Mouse (Mus musculus) hindbrain, embryonic 16.5 days (tissue): ENCODE results near the gene Gipc2. TPM values are rescaled to one million over a fixed set of nuclear protein-coding genes. Genes with fewer than 3 reads are reported as not detected.
"Not testable (repeated sequence)": the region's sequence is repeated elsewhere in the genome, so short reads cannot be mapped to it uniquely, and the experiment has no call there.

Experiments used
- ATAC-seq: fragments of 200-750 bp; cut with Nextera tagmentation; 2 replicates; pipeline ENCODE4 v1.8.0; 2017; ENCODE audit warnings: moderate TSS enrichment, moderate library complexity
- H3K27ac ChIP-seq: fragments of 300-500 bp; sonication (generic); 2 replicates; pipeline ENCODE4 v1.5.1; 2014; ENCODE audit warnings: low read depth, mild to moderate bottlenecking, control low read depth, low read length, moderate library complexity
- H3K27me3 ChIP-seq: fragments of 300-500 bp; sonication (generic); replicated peaks from 2 replicates; pipeline ENCODE4 v1.6.1; 2014; ENCODE audit warnings: low read length; ENCODE audit not compliant: control insufficient read depth, insufficient read depth
- H3K36me3 ChIP-seq: fragments of 300-500 bp; sonication (generic); 2 replicates; pipeline ENCODE4 v1.6.1; 2014; ENCODE audit warnings: mild to moderate bottlenecking, low read length, moderate library complexity, mixed read lengths; ENCODE audit not compliant: control insufficient read depth, insufficient read depth
- H3K4me1 ChIP-seq: fragments of 300-500 bp; sonication (generic); 2 replicates; pipeline ENCODE4 v1.6.1; 2014; ENCODE audit warnings: low read depth, low read length; ENCODE audit not compliant: control insufficient read depth, insufficient read depth
- H3K4me2 ChIP-seq: fragments of 300-500 bp; sonication (generic); 2 replicates; pipeline ENCODE4 v1.6.1; 2014; ENCODE audit warnings: mild to moderate bottlenecking, low read length, control low read depth, moderate library complexity
- H3K4me3 ChIP-seq: fragments of 300-500 bp; sonication (generic); 2 replicates; pipeline ENCODE4 v1.5.1; 2014; ENCODE audit warnings: mild to moderate bottlenecking, low read length, control low read depth, moderate library complexity
- H3K9ac ChIP-seq: fragments of 300-500 bp; sonication (generic); 2 replicates; pipeline ENCODE4 v1.6.1; 2014; ENCODE audit warnings: low read depth, mild to moderate bottlenecking, control low read depth, low read length, moderate library complexity
- H3K9me3 ChIP-seq: fragments of 300-500 bp; sonication (generic); 2 replicates; pipeline ENCODE4 v1.6.1; 2014; ENCODE audit warnings: mild to moderate bottlenecking, low read length, moderate library complexity; ENCODE audit not compliant: control insufficient read depth
- WGBS: fragments of 180-500 bp; shearing (Covaris S2); extraction: QIAGEN DNeasy Blood & Tissue Kit; methylation state at CpG from one replicate; pipeline ENCODE4 v1.1.7; 2014; 5-methylcytosine and 5-hydroxymethylcytosine counted together
- polyA plus RNA-seq: library from polyadenylated mRNA; unstranded; fragments of >200 nt; fragmentation: Nextera tagmentation; extraction: Ambion mirVana; gene quantifications from 2 replicates; pipeline ENCODE4 v1.2.1, GENCODE M21; 2015

Gene Gipc2
- polyA plus RNA-seq, 1 experiment from 2014 or later: 11.9 TPM

DNA sequence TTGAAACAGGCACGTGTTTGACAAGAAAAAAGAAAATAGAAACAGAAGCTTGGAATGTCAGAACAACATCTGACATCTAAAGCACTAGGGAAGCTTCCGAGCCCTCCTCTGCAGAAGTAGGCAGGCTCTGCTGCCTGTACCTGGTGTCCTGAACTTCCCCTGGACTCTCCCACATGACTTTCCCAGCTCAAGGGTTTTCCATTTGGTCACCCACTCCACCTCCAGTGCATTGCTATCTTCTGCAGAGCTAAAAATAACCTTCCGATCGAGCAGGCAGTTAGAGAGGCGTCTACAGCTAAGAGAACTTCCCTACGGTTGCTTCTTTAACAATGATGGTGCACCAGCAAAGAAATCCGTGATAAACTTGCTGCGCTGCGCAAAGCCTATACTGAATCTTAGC, 32.4 kb downstream of the Gipc2 start:
- Histone ChIP-seq H3K27ac (no peak overlapping the region), H3K9ac (no peak overlapping the region), H3K4me1 (no peaks in the 10 kb centered on the region), H3K4me2 (no peak overlapping the region), H3K9me3 (no peaks in the 10 kb centered on the region), H3K36me3 (no peaks in the 10 kb centered on the region), H3K27me3 (no peaks in the 10 kb centered on the region), H3K4me3 (no peak overlapping the region)
- ATAC-seq: no peak
- 82% methylated on average over 9 of the region's 9 CpGs for WGBS

DNA sequence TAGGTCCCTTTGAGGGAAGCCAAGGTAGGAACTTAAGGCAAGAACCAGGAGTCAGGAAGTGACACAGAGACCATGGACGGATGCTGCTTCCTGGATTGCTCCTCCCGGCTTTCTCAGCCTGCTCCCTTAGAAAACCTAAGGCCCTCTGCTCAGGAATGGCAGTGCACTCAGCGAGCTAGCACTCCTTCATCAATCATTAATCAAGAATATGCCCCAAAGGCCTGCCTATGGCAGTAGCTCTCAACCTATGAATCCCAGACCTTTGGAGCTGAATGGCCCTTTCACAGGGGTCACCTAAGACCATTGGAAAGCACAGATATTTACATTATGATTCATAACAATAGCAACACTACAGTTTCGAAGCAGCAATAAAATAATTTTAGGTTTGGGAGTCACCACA, 35.1 kb downstream of the Gipc2 start:
- Histone ChIP-seq H3K27me3 (no peaks in the 10 kb centered on the region), H3K27ac (no peak overlapping the region), H3K4me1 (no peaks in the 10 kb centered on the region), H3K4me3 (no peak overlapping the region), H3K9ac (no peak overlapping the region), H3K4me2 (no peak overlapping the region), H3K9me3 (no peaks in the 10 kb centered on the region), H3K36me3 (no peaks in the 10 kb centered on the region)
- 79% methylated on average over 4 of the region's 4 CpGs for WGBS
- no peak for ATAC-seq

DNA sequence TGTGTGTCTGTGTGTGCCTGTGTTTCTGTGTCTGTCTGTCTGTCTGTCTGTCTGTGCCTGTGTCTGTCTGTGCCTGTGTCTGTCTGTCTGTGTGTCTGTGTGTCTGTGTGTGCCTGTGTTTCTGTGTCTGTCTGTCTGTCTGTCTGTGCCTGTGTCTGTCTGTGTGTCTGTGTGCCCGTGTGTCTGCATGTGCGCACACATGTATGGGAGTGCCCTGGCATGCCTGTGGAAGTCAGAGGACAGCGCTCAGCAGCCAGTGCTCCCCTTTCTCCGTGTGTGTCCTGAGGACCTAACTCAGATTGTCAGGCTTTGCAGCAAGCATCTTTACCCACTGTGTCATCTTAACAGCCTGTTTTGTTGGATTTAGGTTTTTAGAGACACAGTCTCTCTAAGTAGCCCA, 36.6 kb downstream of the Gipc2 start:
- not testable (repeated sequence) for H3K27me3 ChIP-seq, H3K4me1 ChIP-seq, H3K9me3 ChIP-seq, H3K36me3 ChIP-seq, H3K4me2 ChIP-seq, H3K4me3 ChIP-seq, ATAC-seq, H3K9ac ChIP-seq, H3K27ac ChIP-seq
- WGBS: 94% methylated on average over 4 of the region's 4 CpGs

DNA sequence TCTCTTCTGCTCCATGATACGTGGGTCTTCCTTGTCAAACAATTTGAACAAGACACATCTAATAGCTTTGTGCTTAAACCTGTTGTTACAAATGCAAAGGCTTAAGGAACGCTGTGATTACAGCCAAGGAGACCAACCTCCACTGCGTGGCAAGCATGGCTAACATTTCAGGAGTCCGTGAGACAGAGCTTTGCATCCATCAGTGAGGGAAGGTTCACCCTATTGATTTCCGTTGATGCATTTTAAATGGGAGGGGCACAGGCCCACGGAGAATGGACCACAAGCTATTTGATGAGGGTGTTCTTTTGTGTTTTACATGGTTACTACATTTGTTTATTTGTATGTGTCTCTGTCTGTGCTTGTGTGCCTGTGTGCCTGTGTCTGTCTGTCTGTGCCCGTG, 37.4 kb downstream of the Gipc2 start:
- Histone ChIP-seq H3K9me3 (no peaks in the 10 kb centered on the region), H3K9ac (no peak overlapping the region), H3K27me3 (no peaks in the 10 kb centered on the region), H3K27ac (no peak overlapping the region), H3K4me3 (no peak overlapping the region), H3K36me3 (no peaks in the 10 kb centered on the region), H3K4me2 (no peak overlapping the region), H3K4me1 (no peaks in the 10 kb centered on the region)
- WGBS: 70% methylated on average over 7 of the region's 7 CpGs
- no peak for ATAC-seq

DNA sequence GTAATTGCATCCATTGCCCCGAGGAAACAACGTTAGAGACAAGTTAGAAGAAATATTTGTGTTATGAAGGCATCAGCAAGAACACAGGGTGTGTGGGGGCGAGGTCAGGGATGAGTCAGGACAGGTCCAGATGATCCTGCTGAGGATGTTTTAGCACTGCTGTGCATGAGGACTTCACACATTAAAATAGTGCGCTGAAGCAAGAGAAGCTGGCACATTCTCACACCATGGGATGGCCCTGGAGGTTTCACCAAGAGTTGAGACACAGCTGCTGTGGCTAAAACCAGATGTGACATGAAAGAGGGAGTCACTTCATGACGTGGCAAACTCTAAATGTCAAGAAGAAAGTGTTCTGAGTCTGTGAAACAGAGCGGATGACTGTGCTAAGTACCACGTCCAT, 38.9 kb downstream of the Gipc2 start:
- Histone ChIP-seq H3K4me3 (no peak overlapping the region), H3K9ac (no peak overlapping the region), H3K27me3 (no peaks in the 10 kb centered on the region), H3K4me2 (no peak overlapping the region), H3K4me1 (no peaks in the 10 kb centered on the region), H3K27ac (no peak overlapping the region), H3K9me3 (no peaks in the 10 kb centered on the region), H3K36me3 (no peaks in the 10 kb centered on the region)
- no peak for ATAC-seq
- WGBS: 78% methylated on average over 7 of the region's 7 CpGs

DNA sequence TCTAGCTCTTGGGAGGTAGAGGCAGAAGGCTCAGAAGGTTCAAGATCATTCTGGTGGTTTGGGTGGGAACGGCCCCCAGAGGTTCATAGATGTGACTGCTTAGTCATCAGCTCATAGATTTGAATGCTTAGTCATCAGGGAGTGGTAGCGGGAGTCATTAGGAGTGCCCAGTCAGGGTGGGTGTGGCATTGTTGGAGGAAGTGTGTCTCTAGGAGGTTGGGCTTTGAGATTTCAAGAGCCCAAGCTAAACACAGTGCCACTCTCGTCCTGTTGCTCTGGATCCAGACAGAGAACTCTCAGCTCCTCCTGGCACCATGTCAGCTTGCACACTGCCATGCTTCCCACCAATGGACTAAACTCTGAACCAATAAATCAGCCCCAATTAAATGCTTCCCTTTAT, 43.3 kb downstream of the Gipc2 start:
- Histone ChIP-seq H3K9ac (no peak overlapping the region), H3K27ac (no peak overlapping the region), H3K9me3 (no peaks in the 10 kb centered on the region), H3K4me3 (no peak overlapping the region), H3K27me3 (no peaks in the 10 kb centered on the region), H3K4me1 (no peaks in the 10 kb centered on the region), H3K36me3 (no peaks in the 10 kb centered on the region), H3K4me2 (no peak overlapping the region)
- ATAC-seq: peak; percentile 30; the same call in 1 of the 2 replicates
- 75% methylated on average over 3 of the region's 3 CpGs for WGBS

DNA sequence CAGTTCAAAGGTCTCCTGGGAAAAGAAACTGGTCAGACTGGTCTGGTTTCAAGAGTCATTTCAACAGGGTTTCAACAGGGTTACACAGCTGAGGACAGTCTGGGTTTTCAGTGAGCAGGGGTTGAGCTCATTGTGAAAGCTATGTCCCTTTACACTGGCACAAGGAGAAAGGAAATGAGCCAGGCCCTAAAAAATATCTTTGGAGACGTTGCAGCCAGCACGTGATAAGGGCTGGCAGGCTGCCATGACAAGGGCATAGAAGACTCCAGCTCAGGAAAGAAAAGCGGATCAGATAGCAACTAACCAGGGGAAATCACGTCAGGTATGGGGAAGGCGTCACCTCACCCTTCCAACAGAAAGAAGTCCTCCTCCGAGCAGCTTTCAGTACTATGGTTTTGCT, 43.9 kb downstream of the Gipc2 start:
- Histone ChIP-seq H3K9me3 (no peaks in the 10 kb centered on the region), H3K36me3 (no peaks in the 10 kb centered on the region), H3K4me1 (no peaks in the 10 kb centered on the region), H3K27ac (no peak overlapping the region), H3K4me3 (no peak overlapping the region), H3K4me2 (no peak overlapping the region), H3K9ac (no peak overlapping the region), H3K27me3 (no peaks in the 10 kb centered on the region)
- WGBS: 61% methylated on average over 6 of the region's 6 CpGs
- peak; percentile 20; the same call in 1 of the 2 replicates for ATAC-seq

DNA sequence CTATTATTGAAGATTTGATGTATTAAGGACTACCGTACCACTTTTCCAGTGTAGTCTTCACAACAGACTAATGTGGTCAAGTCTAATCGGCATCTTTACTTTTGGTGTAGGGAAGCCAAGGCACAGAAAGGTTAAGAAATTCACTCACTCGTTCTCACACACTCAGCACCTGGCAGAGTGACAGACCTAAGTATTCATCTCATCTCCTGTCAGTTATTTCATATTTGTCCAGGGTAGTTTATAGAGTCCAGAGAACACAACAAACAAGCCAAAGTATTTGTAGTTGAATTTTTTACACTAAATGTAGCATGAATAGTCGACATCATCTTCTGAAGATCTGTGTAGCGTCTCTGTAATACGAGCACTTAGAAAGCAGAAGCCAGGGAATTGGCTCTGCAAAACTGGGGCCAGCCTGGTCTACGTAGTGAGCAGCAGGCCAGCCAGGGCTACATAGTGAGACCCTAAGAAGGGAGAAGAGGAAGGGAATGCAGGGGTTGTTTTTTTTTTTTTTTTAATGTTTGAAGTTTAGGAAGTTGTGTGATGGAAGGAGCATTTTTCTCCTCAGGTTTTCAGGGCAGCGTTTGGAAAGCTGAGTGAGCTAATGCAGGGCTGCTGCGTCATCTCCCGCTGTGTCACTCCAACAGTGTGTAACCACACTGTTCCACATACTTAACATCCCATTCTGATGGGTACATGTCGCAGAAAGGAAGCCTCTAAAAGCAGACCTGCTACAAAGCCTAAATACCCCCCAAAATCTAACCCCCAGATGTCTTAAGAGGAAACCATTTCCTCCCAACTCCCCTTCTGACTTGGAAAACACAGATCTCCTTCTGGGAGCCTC, 44.6 kb downstream of the Gipc2 start:
- 81% methylated on average over 11 of the region's 11 CpGs for WGBS

DNA sequence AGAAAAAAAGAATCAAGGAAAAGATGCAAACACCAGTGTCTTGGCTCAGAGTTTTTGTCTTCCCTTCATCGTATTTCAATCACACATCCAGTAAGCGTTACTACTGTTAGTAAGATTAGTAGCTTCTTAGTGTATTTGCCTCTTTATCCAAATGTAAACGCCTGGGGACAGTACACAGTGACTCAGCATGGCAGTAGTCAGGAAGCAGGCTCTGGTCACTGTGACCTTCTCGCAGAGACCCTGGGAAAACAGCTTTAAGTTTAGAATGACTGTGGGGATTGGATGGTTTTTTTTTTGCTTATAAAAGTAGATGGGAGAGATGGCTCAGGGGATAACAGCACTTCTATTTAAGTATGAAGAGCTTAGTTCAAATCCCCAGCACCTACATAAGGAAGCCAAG, 46.0 kb downstream of the Gipc2 start:
- Histone ChIP-seq H3K27me3 (no peaks in the 10 kb centered on the region), H3K36me3 (no peaks in the 10 kb centered on the region), H3K4me1 (no peaks in the 10 kb centered on the region), H3K27ac (no peak overlapping the region), H3K9me3 (no peaks in the 10 kb centered on the region), H3K4me2 (no peak overlapping the region), H3K4me3 (no peak overlapping the region), H3K9ac (no peak overlapping the region)
- ATAC-seq: no peak
- 74% methylated on average over 4 of the region's 4 CpGs for WGBS

More for the DNA sequence above, 44.6 kb downstream of the Gipc2 start:
- H3K9me3 ChIP-seq: no peaks in the 10 kb centered on the region
- H3K4me3 ChIP-seq: no peak overlapping the region
- no peaks in the 10 kb centered on the region for H3K36me3 ChIP-seq
- no peaks in the 10 kb centered on the region for H3K4me1 ChIP-seq
- H3K27me3 ChIP-seq: no peaks in the 10 kb centered on the region
- no peak overlapping the region for H3K9ac ChIP-seq
- no peak overlapping the region for H3K4me2 ChIP-seq
- no peak for ATAC-seq
- H3K27ac ChIP-seq: no peak overlapping the region
